Mouse (Mus musculus): ENCODE data around the gene Foxj1. TPM values are rescaled to one million over a fixed set of nuclear protein-coding genes. Genes with fewer than 3 reads are reported as not detected.

Gene Foxj1
- polyA plus RNA-seq (2012; rRNA removed; ENCODE audit: low replicate concordance) = 0.04 and 2.2 TPM in 2 replicates

GRCm38 (mm10) chr11:116335244-116336036 is at the start of gene Foxj1:
Foxj1 (minus strand) TSS chr11:116335399.

GRCm38 (mm10) chr11:116307019-116307725 is 28.0 kb downstream of the Foxj1 start, which contains the start of gene Exoc7:
Exoc7 (minus strand) TSS chr11:116307233.

GRCm38 (mm10) chr11:116280751-116281663 is 54.2 kb downstream of the Foxj1 start, which contains the start of gene Galr2:
Galr2 (plus strand) TSS chr11:116280939.

Other genes with a start within 250 kb of the Foxj1 start
- gene Wbp2, start 248.4 kb downstream of the Foxj1 start, polyA plus RNA-seq (2012; rRNA removed; ENCODE audit: low replicate concordance) = 189 and 264 TPM in 2 replicates
- gene Trim47, start 208.2 kb downstream of the Foxj1 start, polyA plus RNA-seq (2012; rRNA removed; ENCODE audit: low replicate concordance) = 41.1 and 61.3 TPM in 2 replicates
- 12.7 and 19.1 TPM in 2 replicates for gene Trim65, start 204.3 kb downstream of the Foxj1 start, polyA plus RNA-seq (2012; rRNA removed; ENCODE audit: low replicate concordance)
- 43.3 and 80.0 TPM in 2 replicates for gene Mrpl38, start 196.5 kb downstream of the Foxj1 start, polyA plus RNA-seq (2012; rRNA removed; ENCODE audit: low replicate concordance)
- 15.9 and 34.9 TPM in 2 replicates for gene Fbf1, start 167.2 kb downstream of the Foxj1 start, polyA plus RNA-seq (2012; rRNA removed; ENCODE audit: low replicate concordance)
- gene Ten1, start 136.5 kb downstream of the Foxj1 start, polyA plus RNA-seq (2012; rRNA removed; ENCODE audit: low replicate concordance) = 11.0 and 38.0 TPM in 2 replicates
- 158 and 369 TPM in 2 replicates for gene Acox1, start 136.4 kb downstream of the Foxj1 start, polyA plus RNA-seq (2012; rRNA removed; ENCODE audit: low replicate concordance)
- 0.26 and 2.2 TPM in 2 replicates for gene Evpl, start 97.3 kb downstream of the Foxj1 start, polyA plus RNA-seq (2012; rRNA removed; ENCODE audit: low replicate concordance)
- 47.5 and 69.1 TPM in 2 replicates for gene Srp68, start 61.2 kb downstream of the Foxj1 start, polyA plus RNA-seq (2012; rRNA removed; ENCODE audit: low replicate concordance)
- 0.06 and 2.1 TPM in 2 replicates for gene Galr2, start 54.5 kb downstream of the Foxj1 start, polyA plus RNA-seq (2012; rRNA removed; ENCODE audit: low replicate concordance)
- 36.6 and 41.8 TPM in 2 replicates for gene Exoc7, start 28.2 kb downstream of the Foxj1 start, polyA plus RNA-seq (2012; rRNA removed; ENCODE audit: low replicate concordance)
- 2.8 and 8.2 TPM in 2 replicates for gene Rnf157, start 77.6 kb upstream of the Foxj1 start, polyA plus RNA-seq (2012; rRNA removed; ENCODE audit: low replicate concordance)
- gene Ubald2, start 98.7 kb upstream of the Foxj1 start, polyA plus RNA-seq (2012; rRNA removed; ENCODE audit: low replicate concordance) = 83.9 and 86.6 TPM in 2 replicates
- gene Qrich2, start 130.8 kb upstream of the Foxj1 start, polyA plus RNA-seq (2012; rRNA removed; ENCODE audit: low replicate concordance) = 0.19 and 0.31 TPM in 2 replicates
- 77.4 and 154 TPM in 2 replicates for gene Prpsap1, start 158.8 kb upstream of the Foxj1 start, polyA plus RNA-seq (2012; rRNA removed; ENCODE audit: low replicate concordance)
- 10.2 and 24.7 TPM in 2 replicates for gene Sphk1, start 195.5 kb upstream of the Foxj1 start, polyA plus RNA-seq (2012; rRNA removed; ENCODE audit: low replicate concordance)
- gene Ube2o, start 246.0 kb upstream of the Foxj1 start, polyA plus RNA-seq (2012; rRNA removed; ENCODE audit: low replicate concordance) = 22.5 and 34.7 TPM in 2 replicates